Mouse (Mus musculus): Measurements from ENCODE around the gene Rragd.

The Rragd gene

GRCm38 (mm10) chr4:33039826-33040225 is 57.0 kb downstream of the Rragd start:
- in situ Hi-C loops (cut with MboI) = no loop called here

DNA sequence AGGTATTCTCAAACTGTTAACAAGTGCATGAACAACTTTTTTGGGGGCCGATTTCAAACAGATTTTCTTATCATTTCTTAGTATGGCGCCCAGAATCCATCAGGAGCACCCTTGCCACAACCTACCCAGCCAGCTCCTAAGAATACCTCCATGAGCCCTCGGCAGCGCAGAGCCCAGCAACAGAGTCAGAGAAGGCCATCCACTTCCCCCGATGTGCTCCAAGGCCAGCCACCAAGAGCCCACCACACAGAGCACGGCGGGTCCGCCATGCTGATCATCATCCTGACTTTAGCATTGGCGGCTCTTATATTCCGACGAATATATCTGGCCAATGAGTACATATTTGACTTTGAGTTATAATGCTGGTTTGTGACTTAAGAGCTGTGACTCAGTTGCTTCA is 66.8 kb downstream of the Rragd start:
- in situ Hi-C loops (cut with MboI) = no loop called here

GRCm38 (mm10) chr4:33052055-33052454 is 69.2 kb downstream of the Rragd start:
- in situ Hi-C loops (cut with MboI) = no loop called here

GRCm38 (mm10) chr4:33052650-33053049 is 69.8 kb downstream of the Rragd start:
- in situ Hi-C loops (cut with MboI) = no loop called here

DNA sequence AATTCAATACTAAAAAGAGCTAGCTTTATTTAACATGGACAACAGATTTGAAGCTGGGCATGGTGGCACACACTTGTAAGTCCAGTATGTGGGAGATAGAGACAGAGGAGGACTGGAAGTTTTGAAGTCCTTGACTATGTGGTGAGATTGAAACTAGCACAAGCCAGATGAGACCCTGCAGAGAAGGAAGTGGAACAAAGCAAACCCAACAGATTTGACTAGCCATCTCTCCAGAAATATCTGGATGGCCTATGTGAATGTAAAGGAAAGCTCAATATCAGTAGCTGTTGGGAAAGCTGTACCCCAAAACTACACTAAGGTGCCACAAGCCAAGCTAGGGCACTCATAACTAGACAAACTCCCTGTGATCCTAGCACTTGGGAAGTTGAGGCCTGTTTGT is 71.6 kb downstream of the Rragd start:
- in situ Hi-C loops (cut with MboI) = no loop called here

- in situ Hi-C loops (cut with MboI) = no loop called here
Measured at GRCm38 (mm10) chr4:33056317-33056716, 73.5 kb downstream of the Rragd start.

- in situ Hi-C loops (cut with MboI) = no loop called here
Measured at GRCm38 (mm10) chr4:33057890-33058687, 75.3 kb downstream of the Rragd start.

- in situ Hi-C loops (cut with MboI) = no loop called here
Measured at GRCm38 (mm10) chr4:33061158-33061557, 78.3 kb downstream of the Rragd start.

GRCm38 (mm10) chr4:33062981-33063380 is 80.1 kb downstream of the Rragd start, which contains the start of gene Gabrr2:
Gene Gabrr2, plus strand, starts transcription at chr4:33062999.
- in situ Hi-C loops (cut with MboI) = no loop called here

DNA sequence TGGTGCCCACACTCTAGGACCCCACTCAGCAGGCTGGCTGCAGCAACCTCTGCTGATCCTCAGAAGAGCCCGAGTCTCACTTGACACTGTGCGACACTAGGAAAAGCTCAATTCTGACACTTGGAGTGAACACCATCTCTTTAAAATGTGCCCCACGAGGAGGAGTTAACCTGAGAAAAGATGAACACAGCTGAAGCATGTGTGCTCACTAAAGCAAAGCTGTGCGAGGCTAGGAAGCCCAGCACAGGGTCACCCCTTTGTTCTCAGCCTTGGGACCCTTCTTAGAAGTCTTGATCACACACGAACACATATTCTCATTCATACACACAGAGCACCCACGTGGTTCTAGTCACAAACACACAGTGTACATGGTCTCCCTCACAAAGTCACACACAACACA is 82.1 kb downstream of the Rragd start:
- in situ Hi-C loops (cut with MboI) = no loop called here

GRCm38 (mm10) chr4:33066223-33066960 is 83.6 kb downstream of the Rragd start:
- in situ Hi-C loops (cut with MboI) = no loop called here

GRCm38 (mm10) chr4:33067331-33067730 is 84.5 kb downstream of the Rragd start:
- in situ Hi-C loops (cut with MboI) = no loop called here

DNA sequence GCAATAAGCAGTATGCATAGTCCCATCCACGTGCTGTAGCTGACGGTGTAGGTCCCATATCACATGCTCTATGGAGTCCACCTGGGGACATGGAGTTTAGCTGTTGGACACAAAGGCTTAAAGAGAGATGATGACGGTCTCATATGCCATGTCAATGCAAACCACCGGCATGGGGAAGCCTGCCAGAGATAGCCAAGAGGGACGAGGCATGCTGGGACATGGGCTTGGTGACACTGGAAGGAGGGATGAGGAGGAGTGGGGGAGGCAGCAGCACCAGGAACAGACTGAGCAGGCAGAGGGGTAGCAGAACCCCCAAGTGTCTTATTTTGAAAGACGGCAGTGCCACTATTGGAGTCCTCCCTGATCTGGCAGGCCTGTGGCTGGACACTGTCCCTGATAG is 85.0 kb downstream of the Rragd start:
- in situ Hi-C loops (cut with MboI) = no loop called here

DNA sequence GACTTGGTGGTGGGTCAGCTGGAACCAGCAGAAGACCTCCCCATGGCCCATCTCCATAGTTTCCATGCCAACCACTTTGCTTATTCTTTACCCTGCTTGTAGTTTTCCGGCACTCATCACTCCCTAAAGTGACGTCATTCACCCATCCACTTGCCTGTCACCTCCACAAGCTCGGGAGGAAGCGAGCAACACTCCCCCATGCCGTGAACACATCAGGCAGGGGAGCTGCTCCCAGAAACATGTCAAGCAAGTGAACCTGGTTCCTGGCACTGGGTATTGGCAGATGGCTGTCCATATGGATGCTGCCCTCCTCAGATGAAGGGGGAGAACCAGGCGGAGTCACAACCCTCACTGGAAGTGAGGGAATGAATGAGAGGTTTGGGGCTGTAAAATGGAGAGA is 86.1 kb downstream of the Rragd start:
- in situ Hi-C loops (cut with MboI) = no loop called here

GRCm38 (mm10) chr4:33070326-33070725 is 87.5 kb downstream of the Rragd start:
- in situ Hi-C loops (cut with MboI) = no loop called here

DNA sequence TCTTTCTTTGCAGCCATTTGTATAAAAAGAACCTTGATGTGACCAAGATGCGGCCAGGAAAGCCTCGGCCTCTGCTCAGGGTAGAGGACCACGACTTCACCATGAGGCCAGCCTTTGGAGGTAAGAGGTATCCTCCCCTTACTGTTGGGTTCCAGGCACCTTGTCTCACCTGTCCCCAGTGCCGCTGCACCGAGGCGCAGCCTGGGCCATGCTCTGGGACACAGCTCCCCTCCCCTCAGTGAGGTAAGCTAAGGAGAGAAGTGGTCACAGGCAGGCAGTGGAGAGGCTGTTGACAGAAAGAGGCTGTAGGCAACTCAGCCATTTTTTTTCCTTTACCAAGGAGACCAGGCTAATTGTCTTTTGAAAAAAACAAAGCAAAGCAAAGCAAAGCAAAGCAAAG is 88.5 kb downstream of the Rragd start:
- in situ Hi-C loops (cut with MboI) = no loop called here

Measured in mature B cell (primary cell).